Mouse (Mus musculus): Measurements from ENCODE around the gene Tmem50b. TPM values are rescaled to one million over a fixed set of nuclear protein-coding genes. Genes with fewer than 3 reads are reported as not detected.

The Tmem50b gene
- total RNA-seq (2023), result 19.6 TPM

DNA sequence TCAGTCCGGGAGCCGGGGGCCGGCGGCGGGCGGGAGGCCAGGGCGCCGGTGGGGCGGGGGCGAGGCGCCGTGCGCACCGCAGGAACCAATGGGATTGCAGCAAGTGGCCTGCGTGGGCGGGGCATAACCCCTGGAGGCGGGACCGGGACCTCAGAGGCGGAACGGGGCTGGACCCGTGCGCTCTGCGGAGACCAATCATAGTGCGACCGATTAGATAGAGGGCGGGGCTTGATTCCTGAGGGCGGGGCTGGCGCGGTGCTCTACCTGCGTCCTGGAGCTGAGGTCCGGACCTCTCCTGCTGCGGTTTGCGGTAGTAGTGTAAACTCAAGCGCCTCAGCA, at the start of gene Tmem50b:
TSS of gene Tmem50b (minus strand) at position 129 of the 339 bp plus-strand sequence.

DNA sequence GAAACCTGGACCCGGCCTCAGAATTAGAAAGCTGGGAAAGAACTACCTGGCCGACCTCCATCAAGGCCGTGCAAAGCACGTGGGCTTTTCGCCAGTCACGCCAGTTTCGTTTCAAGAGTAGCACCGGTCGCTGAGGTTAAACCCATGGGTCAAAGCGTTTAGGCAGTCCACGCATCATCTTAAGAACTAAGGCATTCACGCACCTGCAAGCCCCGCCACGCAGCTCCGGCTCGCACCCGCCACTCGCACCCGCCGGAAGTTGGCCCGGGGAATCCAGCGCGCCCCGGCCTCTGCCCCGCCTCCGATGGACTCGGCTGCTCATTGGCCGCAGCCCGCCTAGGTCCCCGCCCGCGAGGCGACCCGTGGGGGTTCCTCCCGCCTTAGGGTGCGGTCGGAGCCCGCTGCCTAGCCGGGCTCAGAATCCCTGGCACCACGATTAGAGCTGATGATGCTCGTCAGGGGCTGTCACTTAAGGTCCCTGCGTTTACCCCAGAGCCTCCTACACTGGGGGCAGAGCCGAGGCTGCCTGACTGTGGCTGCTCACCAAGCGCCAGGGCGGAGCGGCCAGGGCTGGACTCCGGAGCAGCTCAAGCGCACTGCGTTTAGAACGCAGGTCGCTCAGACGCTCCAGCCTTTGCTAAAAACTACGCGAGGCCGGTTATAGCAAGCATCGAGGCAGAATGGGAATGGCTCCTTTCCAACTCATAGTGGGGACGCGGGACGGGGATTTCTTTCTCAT, 49.2 kb upstream of the Tmem50b start, which contains the start of gene Gart:
TSS of gene Gart (minus strand) at position 272 of the 739 bp plus-strand sequence.

DNA sequence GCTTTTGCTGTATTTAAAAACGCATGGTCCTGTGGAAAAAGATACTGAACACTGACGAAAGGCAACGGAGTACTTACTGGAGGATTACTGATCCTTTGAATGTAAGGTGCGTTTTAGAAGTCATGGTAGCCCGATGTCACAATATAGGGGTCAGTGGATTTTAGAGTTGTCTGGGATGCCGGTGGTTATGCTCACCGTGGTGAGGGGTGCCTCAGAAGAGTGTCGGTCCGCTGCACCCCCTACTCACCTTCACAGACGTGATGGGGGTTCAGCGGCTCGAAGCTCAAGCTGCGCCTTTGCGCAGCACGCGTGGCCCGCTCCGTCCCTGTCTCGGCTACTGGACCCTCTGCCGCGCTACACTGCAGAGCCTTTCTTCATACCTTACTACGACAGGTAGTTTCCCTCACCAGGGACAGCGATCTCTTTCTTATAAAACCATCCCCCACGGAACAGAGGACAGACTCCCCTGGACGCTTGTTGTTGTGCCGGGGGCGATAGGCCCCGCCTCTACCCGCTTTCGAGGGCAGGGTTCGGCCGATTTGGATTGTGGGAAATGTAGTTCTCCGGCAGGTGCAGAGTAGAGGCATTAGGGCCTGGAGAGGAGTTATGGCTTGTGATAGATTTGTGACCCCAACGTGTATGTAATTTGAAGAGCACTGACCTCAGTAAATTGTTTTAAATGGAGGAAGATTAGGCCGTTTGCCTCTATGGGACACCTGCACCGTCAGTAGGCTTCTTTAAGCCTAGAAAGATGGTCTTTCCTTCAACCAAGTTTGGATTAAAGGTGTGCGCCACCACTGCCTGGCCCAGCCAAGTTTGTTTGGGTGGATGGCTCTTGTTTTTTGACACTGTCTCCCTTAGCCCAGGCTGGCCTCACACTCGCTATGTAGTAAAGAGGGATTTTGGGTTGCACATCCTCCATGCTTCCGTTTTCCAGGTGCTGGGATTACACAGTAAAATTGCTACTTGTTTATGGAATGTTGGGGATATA, 21.2 kb upstream of the Tmem50b start, which contains the start of gene Dnajc28:
TSS of gene Dnajc28 (minus strand) at position 516 of the 991 bp plus-strand sequence.

DNA sequence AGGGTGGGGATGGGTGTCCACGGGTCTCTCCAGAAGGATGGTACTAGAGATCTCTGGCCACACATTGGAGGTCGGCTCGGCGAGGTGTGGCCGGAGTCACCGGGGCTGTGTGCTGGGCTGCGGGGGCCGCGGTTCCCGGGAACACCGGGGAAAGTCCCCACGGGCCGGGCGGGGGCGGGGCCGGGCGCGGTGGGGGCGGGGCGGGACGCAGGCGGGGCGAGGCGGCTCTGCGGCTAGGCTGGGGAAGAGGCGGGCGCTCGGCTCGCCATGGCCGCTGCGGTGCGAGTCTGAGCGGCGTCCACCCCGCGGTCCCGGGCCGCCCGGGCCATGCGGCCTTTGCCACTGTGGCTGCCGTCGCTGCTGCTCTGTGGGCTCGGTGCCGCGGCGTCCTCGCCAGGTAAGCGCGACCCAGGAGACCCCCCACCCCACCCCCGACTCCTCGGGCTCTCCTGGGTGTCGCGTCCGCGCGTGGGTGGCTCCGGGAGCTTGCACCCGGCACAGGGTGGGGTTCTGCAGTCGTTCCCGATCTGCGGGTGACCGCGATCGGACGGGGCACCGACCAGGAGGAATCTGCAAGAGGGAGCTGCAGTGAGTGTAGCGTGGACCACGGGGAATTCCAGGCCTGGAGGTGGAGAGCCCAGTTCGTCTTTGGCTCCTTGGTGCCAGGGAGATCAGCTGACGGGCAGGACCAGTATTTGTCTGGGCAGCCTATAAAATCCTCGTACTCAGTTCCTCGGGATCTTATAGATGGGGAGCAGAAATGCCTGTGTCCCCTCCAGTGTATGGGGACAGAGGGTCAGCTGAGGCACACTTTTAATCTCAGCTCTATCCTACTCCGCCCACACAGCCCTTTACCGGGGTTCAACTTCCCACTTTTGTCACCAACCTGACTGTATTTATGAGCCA, 50.5 kb downstream of the Tmem50b start, which contains the start of gene Ifngr2:
TSS of gene Ifngr2 (plus strand) at position 237 of the 906 bp plus-strand sequence.

Other genes with a start within 250 kb of the Tmem50b start
- gene Ifnar2, start 225.0 kb downstream of the Tmem50b start, total RNA-seq (2023), result 59.4 TPM
- gene Gm21970, start 206.1 kb downstream of the Tmem50b start, total RNA-seq (2023), result not detected
- 61.6 TPM for gene Il10rb, start 191.6 kb downstream of the Tmem50b start, total RNA-seq (2023)
- gene Ifnar1, start 112.6 kb downstream of the Tmem50b start, total RNA-seq (2023), result 121 TPM
- gene Ifngr2, start 50.7 kb downstream of the Tmem50b start, total RNA-seq (2023), result 107 TPM
- gene Dnajc28, start 21.2 kb upstream of the Tmem50b start, total RNA-seq (2023), result 0.98 TPM
- 102 TPM for gene Gart, start 49.2 kb upstream of the Tmem50b start, total RNA-seq (2023)
- 431 TPM for gene Son, start 49.7 kb upstream of the Tmem50b start, total RNA-seq (2023)
- 82.3 TPM for gene Donson, start 91.0 kb upstream of the Tmem50b start, total RNA-seq (2023)
- gene Cryzl1, start 131.2 kb upstream of the Tmem50b start, total RNA-seq (2023), result 26.9 TPM
- 6.3 TPM for gene Itsn1, start 131.5 kb upstream of the Tmem50b start, total RNA-seq (2023)